Mouse (Mus musculus) myocyte (in vitro differentiated cells): ENCODE measurements around the gene Trpv1.

Source experiments
- CEBPB ChIP-seq: IDR thresholded peaks from 2 replicates; pipeline ENCODE4 v1.6.1; 2011; ENCODE audit warnings: mild to moderate bottlenecking, moderate library complexity; ENCODE audit not compliant: poor library complexity, insufficient read depth, severe bottlenecking
- E2F4 ChIP-seq: IDR thresholded peaks from one replicate; pipeline ENCODE4 v1.6.1; 2011; ENCODE audit warnings: mild to moderate bottlenecking, control low read depth, moderate library complexity; ENCODE audit not compliant: insufficient read depth
- MAX ChIP-seq: IDR thresholded peaks from one replicate; pipeline ENCODE4 v1.6.1; 2011; ENCODE audit warnings: low read depth, mild to moderate bottlenecking, control low read depth
- MYOD1 ChIP-seq, 3 experiments: IDR thresholded peaks; one replicate each; pipeline ENCODE4 v1.6.1; 2011; ENCODE audit warnings: control low read depth in 2 of 3, low read depth in 2 of 3, mild to moderate bottlenecking in 2 of 3, moderate library complexity in 1 of 3; ENCODE audit not compliant: insufficient read length in 2 of 3, control insufficient read depth in 1 of 3
- MYOG ChIP-seq, 3 experiments: IDR thresholded peaks; one replicate each; pipeline ENCODE4 v1.6.1; 2011; ENCODE audit warnings: control low read depth in 2 of 3, low read depth in 2 of 3, mild to moderate bottlenecking in 2 of 3; ENCODE audit not compliant: insufficient read length in 2 of 3, control insufficient read depth in 1 of 3, insufficient read depth in 1 of 3
- POLR2A ChIP-seq: IDR thresholded peaks from one replicate; pipeline ENCODE4 v1.6.1; 2011; ENCODE audit warnings: low read depth, mild to moderate bottlenecking, control low read depth, moderate library complexity; ENCODE audit not compliant: insufficient read length
- POLR2AphosphoS2 ChIP-seq: IDR thresholded peaks from one replicate; pipeline ENCODE4 v1.6.1; 2011; ENCODE audit warnings: low read depth, control low read depth; ENCODE audit not compliant: insufficient read length
- REST ChIP-seq: IDR thresholded peaks from one replicate; pipeline ENCODE4 v1.6.1; 2011; ENCODE audit warnings: mild to moderate bottlenecking, control low read depth, moderate library complexity; ENCODE audit not compliant: insufficient read depth, insufficient read length
- SRF ChIP-seq: IDR thresholded peaks from one replicate; pipeline ENCODE4 v1.6.1; 2011; ENCODE audit warnings: low read depth; ENCODE audit not compliant: control insufficient read depth, insufficient read length
- TCF12 ChIP-seq: IDR thresholded peaks from one replicate; pipeline ENCODE4 v1.6.1; 2011; ENCODE audit warnings: mild to moderate bottlenecking, control low read depth; ENCODE audit not compliant: poor library complexity, insufficient read depth, severe bottlenecking
- TCF3 ChIP-seq: IDR thresholded peaks from one replicate; pipeline ENCODE4 v1.6.1; 2011; ENCODE audit warnings: low read depth, control low read depth; ENCODE audit not compliant: insufficient read length
- USF1 ChIP-seq: IDR thresholded peaks from one replicate; pipeline ENCODE4 v1.6.1; 2011; ENCODE audit warnings: low read depth, mild to moderate bottlenecking, control low read depth, moderate library complexity

GRCm38 (mm10) chr11:73205194-73205593 lies 28.9 kb upstream of the Trpv1 start:
- no peak for TF ChIP-seq TCF12
- TF ChIP-seq POLR2A: no peak
- no peak for TF ChIP-seq MYOG (IDR thresholded peaks at IDR 0.05; ENCODE audit: control insufficient read depth in 1 of 3, insufficient read depth in 1 of 3, insufficient read length in 2 of 3, low read depth in 2 of 3)
- TF ChIP-seq POLR2AphosphoS2: no peak
- TF ChIP-seq MAX: no peak
- TF ChIP-seq USF1: no peak
- TF ChIP-seq MYOD1 (IDR thresholded peaks at IDR 0.05; ENCODE audit: control insufficient read depth in 1 of 3, insufficient read length in 2 of 3, low read depth in 2 of 3): no peak
- no peak for TF ChIP-seq E2F4
- TF ChIP-seq CEBPB: no peak
- TF ChIP-seq SRF: no peak
- TF ChIP-seq TCF3: no peak
- TF ChIP-seq REST: no peak
